Mouse (Mus musculus) liver, embryonic 16.5 days (tissue): ENCODE results near the gene Galnt11. TPM values are rescaled to one million over a fixed set of nuclear protein-coding genes. Genes with fewer than 3 reads are reported as not detected.

Source experiments
- ATAC-seq: fragments of 200-750 bp; cut with Nextera tagmentation; 2 replicates; pipeline ENCODE4 v1.8.0; 2017; ENCODE audit warnings: low read depth, mild to moderate bottlenecking, moderate number of reproducible peaks, moderate library complexity
- H3K27ac ChIP-seq: fragments of 300-500 bp; sonication (generic); 2 replicates; pipeline ENCODE4 v1.5.1; 2014; ENCODE audit warnings: mild to moderate bottlenecking, low read length
- H3K27me3 ChIP-seq: fragments of 300-500 bp; sonication (generic); 2 replicates; pipeline ENCODE4 v1.6.1; 2014; ENCODE audit warnings: low read depth, low read length, mixed read lengths; ENCODE audit not compliant: control insufficient read depth, insufficient read depth
- H3K36me3 ChIP-seq: fragments of 300-500 bp; sonication (generic); 2 replicates; pipeline ENCODE4 v1.6.1; 2014; ENCODE audit warnings: mild to moderate bottlenecking; ENCODE audit not compliant: control insufficient read depth, insufficient read depth
- H3K4me1 ChIP-seq: fragments of 300-500 bp; sonication (generic); 2 replicates; pipeline ENCODE4 v1.6.1; 2014; ENCODE audit warnings: low read depth, low read length, mixed read lengths; ENCODE audit not compliant: control insufficient read depth
- H3K4me2 ChIP-seq: fragments of 300-500 bp; sonication (generic); 2 replicates; pipeline ENCODE4 v1.6.1; 2014; ENCODE audit warnings: low read depth, low read length, mixed read lengths
- H3K4me3 ChIP-seq: fragments of 300-500 bp; sonication (generic); 2 replicates; pipeline ENCODE4 v1.5.1; 2014; ENCODE audit warnings: low read depth, mild to moderate bottlenecking, low read length
- H3K9ac ChIP-seq: fragments of 300-500 bp; sonication (generic); 2 replicates; pipeline ENCODE4 v1.6.1; 2014; ENCODE audit warnings: low read depth, low read length
- H3K9me3 ChIP-seq: fragments of 300-500 bp; sonication (generic); replicated peaks from 2 replicates; pipeline ENCODE4 v1.6.1; 2016; ENCODE audit warnings: low read length; ENCODE audit not compliant: control insufficient read depth
- WGBS: fragments of 180-500 bp; shearing (Covaris S2); extraction: QIAGEN DNeasy Blood & Tissue Kit; methylation state at CpG from one replicate; pipeline ENCODE4 v1.1.7; 2014; ENCODE audit not compliant: insufficient replicate concordance; 5-methylcytosine and 5-hydroxymethylcytosine counted together
- polyA plus RNA-seq: library from polyadenylated mRNA; unstranded; fragments of >200 nt; fragmentation: Nextera tagmentation; extraction: Ambion mirVana; gene quantifications from 2 replicates; pipeline ENCODE4 v1.2.1, GENCODE M21; 2015

The Galnt11 gene
- polyA plus RNA-seq, 1 experiment from 2014 or later = 15.4 TPM

DNA sequence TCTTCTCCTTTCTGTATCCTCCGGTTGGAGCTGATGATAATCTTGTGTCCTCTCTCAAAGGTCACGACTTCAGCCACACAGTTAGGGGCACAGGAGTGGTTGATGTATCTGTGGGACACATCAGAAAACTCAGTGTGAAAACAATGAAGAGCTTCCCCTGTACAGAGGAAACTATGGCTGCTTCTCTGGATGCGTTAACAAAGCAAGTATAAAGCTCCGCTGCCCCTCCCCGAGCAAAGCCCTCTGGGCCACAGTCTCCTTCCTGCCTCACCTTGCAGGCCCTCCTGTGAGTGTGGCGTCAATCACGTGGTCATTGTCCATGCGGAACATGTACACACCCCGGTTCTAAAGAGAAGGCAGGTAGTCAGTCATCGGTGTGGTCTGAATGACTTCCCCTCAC lies 53.9 kb downstream of the Galnt11 start:
- ATAC-seq = no peak

DNA sequence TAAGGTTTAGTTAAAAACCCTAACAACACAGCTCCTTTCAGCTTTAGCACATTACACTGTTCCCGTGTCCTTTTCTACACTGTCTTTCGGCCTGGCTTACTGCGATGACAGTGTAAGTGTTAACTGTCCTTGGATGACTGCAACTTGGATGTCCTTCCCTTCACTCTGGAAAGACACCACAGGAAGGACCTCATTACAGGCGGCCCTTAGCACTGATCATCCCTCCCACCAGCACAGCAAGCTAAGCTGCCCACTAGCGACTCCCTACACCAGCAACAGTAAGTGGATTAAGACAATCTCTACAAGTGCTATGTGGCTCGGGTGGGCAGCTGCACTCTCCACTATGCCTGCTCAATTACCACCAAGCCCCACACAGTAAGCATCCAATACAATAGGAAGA lies 54.7 kb downstream of the Galnt11 start:
- Histone ChIP-seq H3K4me2 (no peak overlapping the region), H3K9ac (no peak overlapping the region), H3K36me3 (peaks cover 19% of the 10 kb centered on the region), H3K9me3 (no peaks in the 10 kb centered on the region), H3K27ac (no peak overlapping the region), H3K4me3 (no peak overlapping the region), H3K27me3 (no peaks in the 10 kb centered on the region), H3K4me1 (no peaks in the 10 kb centered on the region)
- no peak for ATAC-seq
- WGBS = 79% methylated on average over 6 of the region's 6 CpGs

More for the DNA sequence above, 53.9 kb downstream of the Galnt11 start:
- Histone ChIP-seq H3K36me3 (peaks cover 17% of the 10 kb centered on the region), H3K4me1 (no peaks in the 10 kb centered on the region), H3K27me3 (no peaks in the 10 kb centered on the region), H3K27ac (no peak overlapping the region), H3K4me3 (no peak overlapping the region), H3K4me2 (no peak overlapping the region), H3K9ac (no peak overlapping the region), H3K9me3 (no peaks in the 10 kb centered on the region)
- 79% methylated on average over 10 of the region's 10 CpGs for WGBS

DNA sequence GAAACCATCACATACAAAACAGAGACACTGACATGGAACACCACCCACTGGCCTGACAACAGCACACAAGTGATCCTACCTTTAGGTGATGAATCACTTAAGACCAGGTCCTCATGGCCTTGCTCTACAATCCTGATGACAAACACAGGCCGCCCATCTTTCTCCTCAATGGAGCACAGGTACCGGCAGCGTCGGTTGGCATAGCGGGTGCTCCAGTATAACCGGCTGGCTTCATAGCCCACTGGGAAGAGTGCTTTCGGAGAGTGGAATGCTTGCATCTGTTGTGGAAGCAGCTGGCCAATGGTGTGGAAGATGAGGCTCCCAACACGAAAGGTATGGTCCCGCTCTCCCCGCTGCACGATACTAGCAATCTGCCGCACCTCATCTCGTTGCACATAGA lies 62.3 kb downstream of the Galnt11 start:
- Histone ChIP-seq H3K9me3 (no peaks in the 10 kb centered on the region), H3K36me3 (peaks cover 22% of the 10 kb centered on the region), H3K27me3 (no peaks in the 10 kb centered on the region), H3K4me2 (no peak overlapping the region), H3K9ac (no peak overlapping the region), H3K27ac (no peak overlapping the region), H3K4me3 (no peak overlapping the region), H3K4me1 (no peaks in the 10 kb centered on the region)
- no peak for ATAC-seq
- 94% methylated on average over 13 of the region's 13 CpGs for WGBS

- Histone ChIP-seq H3K9ac (no peak overlapping the region), H3K4me2 (no peak overlapping the region), H3K9me3 (no peaks in the 10 kb centered on the region), H3K27me3 (no peaks in the 10 kb centered on the region), H3K4me1 (no peaks in the 10 kb centered on the region), H3K27ac (no peak overlapping the region), H3K4me3 (no peak overlapping the region), H3K36me3 (peaks cover 18% of the 10 kb centered on the region)
- peak; percentile 37; the same call in 1 of the 2 replicates for ATAC-seq
- 44% methylated on average over 3 of the region's 3 CpGs for WGBS
Measured at GRCm38 (mm10) chr5:25296830-25297229, 75.1 kb downstream of the Galnt11 start.

DNA sequence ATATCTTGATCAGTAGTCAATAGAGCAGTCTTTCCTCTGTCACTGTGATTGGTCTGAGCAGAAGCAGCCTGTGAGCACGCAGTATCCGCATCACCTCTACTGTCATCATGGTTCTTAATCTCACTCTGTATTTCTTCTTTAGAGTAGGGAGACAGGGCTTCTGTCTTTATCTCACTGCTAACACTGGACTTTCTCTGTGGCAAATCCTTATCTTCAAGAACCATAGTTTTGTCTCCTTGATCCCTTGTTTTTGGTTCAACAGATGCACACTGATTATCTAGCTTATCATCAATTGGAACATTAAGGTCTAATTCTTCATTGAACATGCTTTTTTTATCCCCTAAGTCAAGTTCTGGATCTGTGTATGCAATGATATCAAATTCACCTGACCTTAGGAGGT lies 88.5 kb downstream of the Galnt11 start:
- H3K9me3 ChIP-seq = no peaks in the 10 kb centered on the region
- WGBS = 46% methylated on average over 2 of the region's 2 CpGs
- H3K27me3 ChIP-seq = no peaks in the 10 kb centered on the region
- H3K9ac ChIP-seq = no peak overlapping the region
- H3K4me1 ChIP-seq = no peaks in the 10 kb centered on the region
- H3K4me3 ChIP-seq = no peak overlapping the region
- no peak overlapping the region for H3K4me2 ChIP-seq
- no peak overlapping the region for H3K27ac ChIP-seq
- H3K36me3 ChIP-seq = peaks cover 32% of the 10 kb centered on the region
- ATAC-seq = peak; percentile 48

- no peak overlapping the region for H3K4me2 ChIP-seq
- no peak for ATAC-seq
- no peak overlapping the region for H3K27ac ChIP-seq
- H3K36me3 ChIP-seq = peaks cover 33% of the 10 kb centered on the region
- no peaks in the 10 kb centered on the region for H3K4me1 ChIP-seq
- no peak overlapping the region for H3K9ac ChIP-seq
- no peaks in the 10 kb centered on the region for H3K27me3 ChIP-seq
- 78% methylated on average over 6 of the region's 6 CpGs for WGBS
- no peak overlapping the region for H3K4me3 ChIP-seq
- H3K9me3 ChIP-seq = no peaks in the 10 kb centered on the region
Measured at GRCm38 (mm10) chr5:25313881-25314280, 92.2 kb downstream of the Galnt11 start.

Other genes starting within 250 kb of the Galnt11 start
- gene Prkag2, start 121.3 kb upstream of the Galnt11 start, polyA plus RNA-seq = 4.3 and 4.8 TPM in 2 replicates
- not detected in 2 replicates for gene Galntl5, start 40.4 kb upstream of the Galnt11 start, polyA plus RNA-seq
- gene E130116L18Rik, start 1.2 kb downstream of the Galnt11 start, polyA plus RNA-seq = not detected in 2 replicates